Mouse (Mus musculus): ENCODE data around the gene Sim2.

Gene Sim2

DNA sequence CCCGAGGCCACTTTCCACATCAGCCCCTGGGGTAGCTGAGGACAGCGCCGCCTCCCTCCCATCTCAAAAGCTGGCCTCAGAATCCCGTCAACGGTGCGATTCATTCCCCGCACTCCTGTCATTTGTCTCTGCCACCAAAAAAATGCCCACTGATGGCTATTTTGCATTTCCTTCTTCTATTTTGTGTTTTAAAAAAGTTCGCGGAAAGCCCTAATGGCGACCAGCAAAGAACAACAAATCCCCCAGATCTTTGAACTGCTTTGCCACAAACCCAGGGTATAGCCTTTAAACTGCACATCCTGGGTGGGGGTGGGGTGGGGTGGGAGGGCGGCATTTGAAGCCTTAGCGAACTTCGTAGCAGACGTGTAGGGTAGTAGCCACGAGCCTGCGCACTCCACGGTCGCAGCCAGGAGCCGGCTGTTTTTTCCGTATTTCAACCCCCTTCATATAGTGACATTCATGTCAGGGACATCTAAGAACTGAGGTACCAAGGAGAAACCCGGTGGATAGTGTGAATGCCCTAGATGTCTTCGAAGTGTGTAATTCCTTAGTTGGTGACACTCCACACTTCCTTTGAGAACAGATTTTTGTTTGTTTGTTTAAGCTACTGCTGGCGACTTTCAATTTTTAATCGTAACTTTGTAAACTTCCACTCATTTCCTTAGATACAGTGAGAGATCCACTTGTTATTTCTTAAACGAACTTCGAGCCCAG is 10.5 kb downstream of the Sim2 start:
- DNase-seq (ENCODE audit: low read depth) = no peak

DNA sequence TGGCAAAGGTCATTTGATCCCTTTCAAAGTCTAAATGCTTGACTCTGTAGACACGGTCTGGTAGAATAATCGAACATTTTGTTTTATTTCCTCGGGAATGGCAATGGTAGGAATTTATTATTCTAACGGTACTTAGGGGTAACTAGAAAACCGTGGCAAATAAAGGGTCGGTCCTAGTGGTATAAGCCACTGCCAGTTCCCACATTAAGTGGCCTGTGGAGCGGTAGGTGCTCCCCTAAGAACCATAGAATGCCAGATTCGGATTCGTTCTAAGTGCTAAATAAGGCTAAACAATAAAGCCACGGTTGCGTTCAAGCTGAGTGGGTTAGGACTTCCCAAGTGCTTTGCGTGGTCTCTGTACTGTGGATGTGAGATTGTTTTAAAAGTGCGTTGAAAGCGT is 11.7 kb downstream of the Sim2 start:
- no peak for DNase-seq (ENCODE audit: low read depth)

DNA sequence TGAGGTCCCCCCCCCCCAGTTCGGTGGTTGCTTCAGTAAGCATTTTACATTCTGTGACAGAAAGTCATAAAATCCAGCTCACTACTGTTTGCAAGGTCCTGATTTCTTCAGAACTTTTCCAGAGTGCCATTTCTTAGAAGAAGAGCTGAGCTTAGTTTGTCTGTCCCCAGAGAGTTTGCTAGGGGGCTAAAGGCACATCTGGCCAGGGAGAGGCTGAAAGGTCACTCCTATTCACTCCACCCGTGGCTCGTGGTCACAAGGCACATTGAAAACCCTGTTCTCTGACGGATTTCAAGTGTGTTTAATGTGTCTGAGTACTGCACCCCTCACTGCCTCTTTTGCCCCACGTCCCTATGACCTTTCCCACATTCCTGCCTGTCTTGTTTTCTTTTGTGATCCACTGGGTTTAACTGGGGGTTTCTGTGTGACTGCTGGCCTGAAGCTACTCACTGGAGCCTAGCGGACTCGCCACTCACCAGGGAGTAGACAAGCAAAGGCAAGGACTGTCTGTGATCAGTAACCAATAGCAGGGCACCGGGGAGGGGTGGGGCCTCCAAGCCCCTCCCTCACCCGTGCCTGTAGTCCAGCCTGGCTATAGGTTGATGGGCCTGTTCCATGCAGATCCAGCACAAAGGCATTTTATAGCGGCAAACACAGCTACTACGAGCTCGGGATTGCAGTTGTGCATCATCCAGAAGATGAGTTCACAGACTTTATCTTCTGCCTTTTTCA is 13.2 kb downstream of the Sim2 start:
- DNase-seq (ENCODE audit: low read depth) = no peak

DNA sequence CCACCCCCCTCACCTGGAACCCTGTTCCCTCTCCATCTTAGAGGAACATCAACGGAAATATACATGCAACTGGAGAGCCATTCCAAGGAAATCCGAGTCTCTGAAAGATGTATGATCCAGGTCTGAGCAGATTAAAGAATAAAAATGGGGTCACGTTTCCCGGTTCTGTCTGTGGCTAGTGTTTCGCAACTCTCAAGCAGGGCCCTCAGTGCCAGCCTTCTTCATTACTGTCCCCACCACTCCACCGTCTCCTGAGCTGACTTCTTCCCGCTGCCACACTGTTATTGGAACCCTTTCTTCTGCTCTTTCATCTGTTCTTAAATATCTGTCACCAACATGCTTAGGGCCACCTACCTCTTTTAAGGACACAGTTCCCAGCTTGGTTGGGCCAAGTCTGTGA is 28.4 kb downstream of the Sim2 start:
- DNase-seq (ENCODE audit: low read depth) = no peak

DNA sequence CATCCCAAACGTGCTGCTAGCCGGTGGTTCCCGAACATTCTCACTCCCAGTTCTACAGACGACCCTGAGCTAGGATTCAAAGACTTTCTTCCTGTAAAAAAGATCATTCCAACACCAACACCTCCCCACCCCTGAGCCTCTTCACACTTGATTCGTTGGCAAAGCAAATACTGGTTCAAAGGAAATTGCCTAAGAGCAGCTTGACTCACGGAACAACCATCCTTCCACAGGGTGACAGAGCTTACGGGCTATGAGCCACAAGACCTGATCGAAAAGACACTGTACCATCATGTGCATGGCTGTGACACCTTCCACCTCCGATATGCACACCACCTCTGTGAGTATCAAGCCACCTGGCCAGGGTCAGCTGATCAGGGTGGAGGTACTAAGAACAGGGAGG is 30.0 kb downstream of the Sim2 start:
- no peak for DNase-seq (ENCODE audit: low read depth)

DNA sequence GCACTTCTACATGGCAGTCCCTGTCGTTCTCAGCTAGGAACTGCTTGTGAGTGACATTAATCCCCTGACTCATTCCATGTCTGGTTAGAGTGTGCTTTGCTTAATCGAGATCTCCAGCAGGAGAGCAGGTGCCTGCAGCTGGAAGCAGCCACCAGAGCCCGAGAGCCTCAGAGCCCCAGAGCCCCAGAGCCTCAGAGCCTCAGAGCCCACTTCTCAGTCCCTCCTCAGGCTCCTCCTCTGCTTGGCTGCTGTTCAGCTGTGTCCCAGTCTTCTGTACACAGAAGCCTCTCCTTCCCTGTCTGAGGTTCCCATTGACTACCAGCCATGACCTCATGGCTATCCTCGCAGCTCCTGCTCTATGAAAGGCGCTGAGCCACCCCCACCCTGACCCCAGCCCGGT is 32.6 kb downstream of the Sim2 start:
- DNase-seq (ENCODE audit: low read depth) = no peak

DNA sequence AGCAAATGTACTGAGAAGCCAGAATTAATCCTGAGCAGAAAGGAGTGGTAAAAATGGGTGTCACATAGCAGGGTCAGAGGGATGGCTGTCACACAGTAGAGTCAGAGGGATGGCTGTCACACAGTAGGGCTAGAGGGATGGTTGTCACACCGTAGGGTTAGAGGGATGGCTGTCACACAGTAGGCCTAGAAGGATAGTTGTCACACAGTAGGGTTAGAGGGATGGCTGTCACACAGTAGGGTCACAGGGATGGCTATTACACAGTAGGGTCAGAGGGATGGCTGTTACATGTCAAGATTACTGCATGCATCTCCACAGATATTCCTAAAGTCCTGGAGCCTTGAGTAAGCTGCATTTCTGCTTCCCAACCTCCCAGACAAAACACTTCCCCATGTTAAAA is 33.7 kb downstream of the Sim2 start:
- no peak for DNase-seq (ENCODE audit: low read depth)

DNA sequence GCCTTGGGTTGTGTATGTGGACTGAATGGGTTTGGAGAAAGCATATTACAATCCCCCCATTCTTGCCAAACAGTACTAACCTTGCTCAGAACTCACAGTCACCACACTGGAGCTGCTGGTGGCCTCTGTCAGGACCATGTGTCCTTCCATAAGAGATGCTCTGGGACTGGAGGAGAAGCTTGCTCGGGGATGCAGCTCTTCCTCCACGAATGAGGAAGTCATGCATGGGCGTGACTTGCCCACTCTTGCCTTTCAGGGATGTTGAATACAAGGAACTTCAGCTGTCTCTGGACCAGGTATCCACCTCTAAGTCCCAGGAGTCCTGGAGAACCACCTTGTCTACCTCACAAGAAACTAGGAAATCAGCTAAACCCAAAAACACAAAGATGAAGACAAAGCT is 37.6 kb downstream of the Sim2 start:
- DNase-seq (ENCODE audit: low read depth) = no peak

DNA sequence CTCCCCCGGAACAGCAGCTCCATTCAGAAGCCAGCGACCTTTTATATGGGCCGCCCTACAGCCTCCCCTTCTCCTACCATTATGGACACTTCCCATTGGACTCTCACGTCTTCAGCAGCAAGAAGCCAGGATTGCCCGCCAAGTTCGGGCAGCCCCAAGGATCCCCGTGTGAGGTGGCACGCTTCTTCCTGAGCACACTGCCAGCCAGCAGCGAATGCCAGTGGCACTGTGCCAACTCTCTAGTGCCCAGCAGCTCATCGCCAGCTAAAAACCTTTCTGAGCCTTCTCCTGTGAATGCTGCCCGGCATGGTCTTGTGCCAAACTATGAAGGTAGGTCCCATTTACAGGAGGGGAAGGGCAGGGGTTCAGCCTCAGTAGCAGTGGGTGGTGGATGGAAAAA is 38.5 kb downstream of the Sim2 start:
- no peak for DNase-seq (ENCODE audit: low read depth)

DNA sequence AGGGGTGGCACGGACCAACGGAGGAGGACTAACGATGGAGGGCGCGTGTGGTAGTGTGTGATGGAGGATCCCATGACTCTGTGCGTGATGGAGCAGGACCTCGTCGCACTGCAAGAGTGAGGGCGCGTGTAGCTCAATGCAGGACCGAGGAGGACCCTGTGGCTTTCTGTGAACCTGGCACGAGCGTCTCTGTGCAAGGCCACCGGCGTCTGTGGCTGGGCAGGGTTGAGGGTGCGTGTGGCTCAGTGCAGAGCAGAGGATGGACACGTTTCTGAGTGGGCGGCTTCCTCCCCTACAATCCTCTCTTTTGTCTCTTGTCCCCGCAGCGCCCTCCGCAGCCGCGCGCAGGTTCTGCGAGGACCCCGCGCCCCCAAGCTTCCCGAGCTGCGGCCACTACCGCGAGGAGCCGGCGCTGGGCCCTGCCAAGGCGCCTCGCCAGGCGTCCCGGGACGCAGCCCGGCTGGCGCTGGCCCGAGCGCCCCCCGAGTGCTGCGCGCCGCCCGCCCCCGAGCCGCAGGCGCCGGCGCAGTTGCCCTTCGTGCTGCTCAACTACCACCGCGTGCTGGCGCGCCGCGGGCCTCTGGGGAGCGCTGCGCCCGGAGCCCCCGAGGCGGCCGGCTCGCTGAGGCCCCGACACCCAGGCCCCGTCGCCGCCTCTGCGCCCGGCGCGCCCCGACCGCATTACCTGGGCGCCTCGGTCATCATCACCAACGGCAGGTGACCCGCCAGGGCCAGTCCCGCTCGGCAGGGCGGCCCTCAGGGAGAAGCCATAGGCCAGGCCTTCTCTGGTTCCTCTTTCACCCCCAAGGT is 40.6 kb downstream of the Sim2 start:
- no peak for DNase-seq (ENCODE audit: low read depth)

DNA sequence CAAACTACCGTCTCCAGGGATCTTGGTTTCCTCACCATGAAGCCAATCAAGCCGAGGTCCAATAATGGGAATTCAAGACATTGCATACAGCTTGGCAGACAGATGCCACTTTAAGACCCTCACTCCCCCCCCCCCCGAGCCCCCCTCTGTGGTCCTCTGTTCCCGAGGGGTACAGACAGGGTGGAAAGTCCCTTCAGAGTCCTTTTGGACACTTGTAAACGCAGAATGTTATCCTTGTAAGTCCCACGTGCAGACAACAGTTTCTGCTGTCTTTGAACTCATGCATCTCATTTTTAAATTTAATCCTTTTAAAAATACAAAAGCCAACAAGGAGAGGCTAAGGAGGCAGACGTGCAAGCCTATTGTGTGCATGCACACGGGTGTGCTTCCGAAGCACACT is 41.5 kb downstream of the Sim2 start:
- DNase-seq (ENCODE audit: low read depth) = no peak

DNA sequence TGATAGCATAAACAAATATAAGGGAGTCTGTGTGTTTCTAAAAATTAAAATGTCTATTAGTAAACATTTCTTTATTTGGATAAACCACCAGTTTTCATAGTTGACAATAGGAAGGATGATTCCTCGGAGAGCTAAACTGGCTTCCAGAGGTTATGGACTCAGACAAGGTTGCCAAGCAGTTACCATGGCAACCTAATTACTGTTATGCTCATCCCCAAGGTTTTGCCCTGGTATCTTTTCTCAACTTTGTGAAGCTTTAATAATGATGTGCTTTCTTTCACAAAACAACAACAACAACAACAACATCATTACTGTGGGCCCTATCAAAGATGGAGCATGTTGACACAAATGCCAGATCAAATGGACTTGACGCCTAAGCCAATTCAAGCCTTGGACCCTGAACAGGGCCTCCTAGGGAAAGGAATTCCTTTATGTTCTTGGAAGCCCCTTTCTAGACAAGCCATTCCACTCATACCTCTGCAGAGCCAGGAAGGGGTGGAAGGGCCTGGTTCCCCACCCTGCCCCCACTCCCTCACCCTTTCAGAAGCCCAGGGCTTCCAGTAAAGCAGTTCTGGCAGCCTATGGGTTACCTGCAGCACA is 43.6 kb downstream of the Sim2 start:
- no peak for DNase-seq (ENCODE audit: low read depth)

DNA sequence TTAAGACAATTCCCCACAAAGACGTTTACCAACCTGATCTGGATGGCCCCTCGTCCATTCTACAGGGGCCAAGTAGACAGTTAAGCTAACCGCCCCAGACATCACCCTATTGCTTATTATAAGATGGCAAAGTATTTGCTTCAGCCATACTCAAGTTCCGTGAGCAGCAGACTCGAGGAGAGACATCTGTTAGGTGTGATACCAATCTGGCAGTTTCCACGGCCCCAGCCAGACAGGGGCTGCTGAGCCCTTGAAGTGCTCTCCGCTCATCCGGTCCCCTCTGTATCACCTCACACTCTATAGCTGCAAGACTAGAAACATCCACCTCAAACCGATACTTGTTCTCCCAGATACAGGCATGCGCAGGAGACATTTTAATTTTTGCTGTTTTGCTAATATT is 49.5 kb downstream of the Sim2 start:
- DNase-seq (ENCODE audit: low read depth) = no peak

DNA sequence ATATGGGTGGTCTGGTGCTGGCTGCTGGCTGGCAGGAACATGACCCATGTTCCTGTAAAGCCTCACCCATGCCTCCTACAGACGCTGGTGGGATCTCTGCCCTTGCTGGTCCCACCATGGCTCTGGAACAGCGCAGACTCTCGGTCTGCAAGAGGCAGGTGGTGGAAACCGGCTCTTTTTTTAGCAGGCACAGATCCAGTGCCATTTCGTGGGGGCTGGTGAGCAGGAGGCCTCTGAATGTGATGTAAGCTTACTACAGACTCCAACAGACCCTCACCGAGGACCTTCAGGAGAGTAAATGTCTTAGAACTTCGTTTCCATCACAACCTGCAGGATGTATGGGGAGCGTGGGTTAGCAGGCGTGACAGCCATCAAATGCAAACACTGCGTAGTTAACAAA is 56.0 kb downstream of the Sim2 start:
- no peak for DNase-seq (ENCODE audit: low read depth)

DNA sequence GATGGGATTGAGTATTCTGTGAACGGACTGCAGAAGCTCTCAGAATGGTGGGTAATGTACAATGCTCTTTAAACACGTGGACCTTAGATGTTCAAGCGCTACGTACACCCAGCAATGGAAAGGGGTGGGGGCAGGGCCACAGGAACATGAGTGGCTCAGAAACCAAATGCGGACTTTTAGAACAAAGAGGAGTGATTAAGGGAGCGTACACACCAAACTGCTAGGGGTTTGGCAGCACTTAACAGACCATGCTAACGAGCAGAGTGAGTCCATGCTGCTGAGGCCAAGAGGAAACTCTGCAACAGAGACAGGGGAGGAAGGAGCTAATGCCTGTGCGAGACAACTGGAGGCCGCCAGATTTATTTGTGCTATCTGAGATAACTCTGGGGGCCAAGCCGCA is 58.6 kb downstream of the Sim2 start:
- no peak for DNase-seq (ENCODE audit: low read depth)

DNA sequence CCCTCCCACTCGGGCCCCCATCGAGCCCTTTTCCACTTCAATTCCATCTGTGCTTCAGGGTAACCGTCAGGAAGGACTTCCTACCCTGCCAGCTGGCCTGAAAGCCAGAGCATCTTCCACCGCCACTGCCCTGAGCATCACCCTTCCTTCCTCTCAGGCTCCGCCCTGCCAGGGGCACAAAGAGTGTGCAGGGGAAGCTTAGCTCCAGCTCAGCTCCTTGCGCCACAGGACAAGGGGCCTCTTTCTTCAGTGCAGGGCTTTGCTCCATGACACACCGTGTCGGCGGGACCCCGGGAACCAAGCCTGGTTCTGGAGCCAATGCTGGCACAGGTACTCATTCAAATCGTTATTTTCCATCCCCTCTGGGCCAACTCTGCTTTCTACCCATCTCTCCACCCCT is 63.4 kb downstream of the Sim2 start:
- no peak for DNase-seq (ENCODE audit: low read depth)

DNA sequence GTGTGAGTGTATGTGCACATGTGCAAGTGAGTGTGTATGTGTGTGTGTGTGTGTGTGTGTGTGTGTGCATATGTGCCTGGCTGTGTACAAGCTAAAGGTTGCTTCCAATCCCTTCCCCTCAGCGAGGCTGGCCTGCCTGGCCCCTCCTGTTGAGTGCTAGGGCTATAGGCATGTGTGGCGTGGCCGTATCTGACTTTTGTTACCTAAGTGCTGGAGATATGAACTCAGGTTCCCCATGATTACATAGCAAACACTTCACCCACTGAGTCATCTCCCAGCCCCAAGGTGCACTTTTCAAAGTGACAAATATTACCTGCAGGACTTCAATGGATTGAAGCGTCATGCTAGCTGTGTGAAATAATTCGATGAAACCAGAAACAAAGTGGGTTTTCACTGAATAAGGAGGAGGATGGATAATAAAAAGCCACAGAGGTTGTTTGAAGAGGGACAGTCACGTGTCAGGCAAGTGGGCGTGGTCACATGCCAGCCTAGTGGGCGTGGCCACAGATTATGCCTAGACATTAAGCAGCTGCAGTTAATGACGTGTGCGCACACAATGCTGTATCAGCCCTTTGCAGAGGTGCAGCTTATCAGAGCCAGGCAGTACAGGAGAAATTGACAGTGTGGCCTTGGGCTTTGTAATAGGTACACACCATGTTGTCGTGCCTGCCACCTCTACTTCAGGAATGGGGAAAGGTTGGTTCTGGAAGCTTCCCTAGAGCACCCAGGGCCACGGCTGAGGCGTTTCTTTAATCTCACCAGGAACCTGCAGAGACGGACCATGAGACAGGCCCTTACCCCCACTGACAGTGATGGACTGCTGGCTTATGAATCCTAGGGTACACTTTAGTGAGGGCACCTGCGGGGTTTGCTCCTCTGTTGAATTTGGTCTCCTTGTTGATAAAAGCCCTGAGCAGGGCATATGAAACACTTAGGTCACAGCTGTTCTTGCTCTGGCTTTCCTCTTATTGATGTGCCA is 65.7 kb downstream of the Sim2 start:
- DNase-seq (ENCODE audit: low read depth) = peak; percentile 92

DNA sequence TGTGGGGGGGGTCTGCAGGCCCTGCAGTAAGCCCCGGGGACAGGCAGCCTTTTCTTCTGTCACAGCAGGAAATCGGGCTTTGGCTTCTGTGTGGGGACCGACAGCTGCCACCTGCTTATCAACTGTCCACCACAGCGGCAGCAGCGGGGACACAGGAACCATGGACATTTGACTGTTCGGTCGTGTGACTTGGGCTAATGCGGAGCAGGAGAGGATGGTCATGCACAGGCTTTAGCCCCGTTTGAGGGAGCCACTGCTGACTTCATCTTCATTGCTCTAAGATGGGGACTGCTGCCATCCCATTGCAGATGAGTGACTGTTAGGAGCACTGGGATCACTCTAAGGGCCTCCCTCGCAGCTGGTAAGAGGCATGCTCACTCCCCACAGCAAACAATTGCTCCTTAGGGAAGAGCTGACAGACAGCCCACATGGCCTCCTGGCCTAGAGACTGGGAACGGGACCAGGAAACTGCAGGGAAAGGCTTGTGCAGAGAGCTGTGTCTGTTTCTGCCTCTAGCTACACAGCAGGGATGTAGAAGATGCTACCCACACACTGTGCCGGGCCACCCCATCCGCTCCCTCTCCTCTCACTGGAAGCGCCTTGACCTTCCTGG is 70.4 kb downstream of the Sim2 start:
- DNase-seq (ENCODE audit: low read depth) = no peak

DNA sequence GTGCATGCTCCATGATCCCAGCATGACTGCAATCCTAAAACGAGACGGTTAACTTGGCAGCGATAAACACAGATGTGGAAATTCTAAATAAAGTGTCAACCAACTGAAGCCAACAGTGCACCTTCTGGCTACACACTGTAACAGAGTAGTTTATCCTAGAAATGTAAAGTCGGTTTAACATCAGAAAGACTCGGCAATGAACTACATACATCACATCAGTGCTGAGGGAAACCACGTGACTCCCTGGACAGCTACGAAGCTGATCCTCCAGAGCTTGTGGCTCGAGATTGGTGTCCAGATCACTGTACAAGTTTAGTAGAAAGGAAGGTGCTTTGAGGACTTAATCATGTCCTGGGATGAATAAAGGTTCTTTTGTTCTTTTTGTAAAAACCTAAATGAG is 73.1 kb downstream of the Sim2 start:
- DNase-seq (ENCODE audit: low read depth) = no peak

DNA sequence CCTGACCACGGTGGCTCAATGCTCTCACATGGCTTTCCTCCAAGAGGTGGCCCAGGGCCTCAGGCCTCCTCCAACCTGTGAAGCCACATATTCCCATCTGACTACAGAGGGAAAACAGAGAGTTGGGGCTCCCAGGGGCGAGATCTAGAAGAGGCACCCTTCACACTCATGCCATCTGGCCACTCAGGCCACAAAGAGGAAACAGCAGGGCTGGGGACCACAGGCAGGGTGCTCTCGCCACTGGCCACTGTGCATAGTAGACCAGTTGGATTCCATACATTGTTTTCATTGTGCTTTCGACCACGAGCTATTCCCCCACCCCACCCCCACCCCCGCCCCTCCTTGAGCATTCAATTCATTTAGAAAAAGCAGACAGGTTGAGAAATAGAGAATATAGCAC is 77.3 kb downstream of the Sim2 start:
- no peak for DNase-seq (ENCODE audit: low read depth)

DNA sequence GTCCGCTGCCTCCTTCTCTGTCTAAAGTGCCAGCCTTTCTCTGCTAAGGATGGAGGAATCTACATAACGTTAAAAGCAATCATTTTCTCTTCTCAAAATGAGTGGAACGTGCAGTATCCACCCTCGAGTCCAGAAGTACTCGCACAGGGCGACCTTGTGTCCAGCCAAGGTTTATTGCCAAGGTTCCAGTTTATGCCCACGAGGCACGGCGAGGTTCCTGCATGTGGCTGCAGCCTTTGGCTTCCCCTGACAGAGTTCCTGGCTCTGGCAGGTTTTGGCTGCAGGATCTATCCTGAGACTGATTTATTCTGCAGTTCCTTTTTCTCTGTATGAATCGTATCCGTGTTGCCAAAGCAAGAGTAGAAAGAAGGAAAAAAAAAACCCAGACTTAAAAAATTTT is 78.3 kb downstream of the Sim2 start:
- DNase-seq (ENCODE audit: low read depth) = no peak

All from c-Kit-positive CD71-positive TER-119-negative erythroid progenitor cells, embryonic 14.5 days (primary cell).